Mouse (Mus musculus) heart, embryonic 14.5 days (tissue): ENCODE data around the gene Irf1. TPM values are rescaled to one million over a fixed set of nuclear protein-coding genes. Genes with fewer than 3 reads are reported as not detected.

ENCODE experiments used
- ATAC-seq: fragments of 200-750 bp; cut with Nextera tagmentation; 2 replicates; pipeline ENCODE4 v1.8.0; 2017; ENCODE audit warnings: low read depth, moderate TSS enrichment; ENCODE audit not compliant: insufficient number of reproducible peaks, insufficient read depth, low FRiP score
- H3K27ac ChIP-seq, 2 experiments: fragments of 200-500 bp in 1 of 2; fragments of 300-500 bp in 1 of 2; sonication (generic) in 1 of 2; replicated peaks in 1 of 2; 2 replicates each; pipeline ENCODE4 v1.5.1; 2012 to 2014; ENCODE audit warnings: low read depth in 2 of 2, low read length in 2 of 2, control low read depth in 1 of 2, mild to moderate bottlenecking in 1 of 2, mixed read lengths in 1 of 2; ENCODE audit not compliant: control insufficient read depth in 1 of 2, insufficient read depth in 1 of 2
- H3K27me3 ChIP-seq: fragments of 300-500 bp; sonication (generic); 2 replicates; pipeline ENCODE4 v1.6.1; 2014; ENCODE audit warnings: mild to moderate bottlenecking, low read length, control low read depth; ENCODE audit not compliant: control insufficient read depth, insufficient read depth
- H3K36me3 ChIP-seq: fragments of 300-500 bp; sonication (generic); 2 replicates; pipeline ENCODE4 v1.6.1; 2014; ENCODE audit warnings: mild to moderate bottlenecking, control low read depth, low read length, mixed read lengths; ENCODE audit not compliant: control insufficient read depth, insufficient read depth
- H3K4me1 ChIP-seq, 2 experiments: fragments of 200-500 bp in 1 of 2; fragments of 300-500 bp in 1 of 2; sonication (generic) in 1 of 2; 2 replicates each; pipeline ENCODE4 v1.6.1; 2012 to 2014; ENCODE audit warnings: low read length in 2 of 2, control low read depth in 1 of 2, mixed read lengths in 1 of 2; ENCODE audit not compliant: control insufficient read depth in 2 of 2, insufficient read depth in 2 of 2
- H3K4me2 ChIP-seq: fragments of 300-500 bp; sonication (generic); 2 replicates; pipeline ENCODE4 v1.6.1; 2014; ENCODE audit warnings: mild to moderate bottlenecking, low read length
- H3K4me3 ChIP-seq, 2 experiments: fragments of 200-500 bp in 1 of 2; fragments of 300-500 bp in 1 of 2; sonication (generic) in 1 of 2; 2 replicates each; pipeline ENCODE4 v1.5.1; 2012 to 2014; ENCODE audit warnings: low read length in 2 of 2, mild to moderate bottlenecking in 2 of 2, control low read depth in 1 of 2, low read depth in 1 of 2, moderate library complexity in 1 of 2; ENCODE audit not compliant: control insufficient read depth in 1 of 2, insufficient read depth in 1 of 2
- H3K9ac ChIP-seq: fragments of 300-500 bp; sonication (generic); 2 replicates; pipeline ENCODE4 v1.6.1; 2014; ENCODE audit warnings: mild to moderate bottlenecking, low read length
- H3K9me3 ChIP-seq: fragments of 300-500 bp; sonication (generic); 2 replicates; pipeline ENCODE4 v1.6.1; 2016; ENCODE audit warnings: low read length, control low read depth; ENCODE audit not compliant: control insufficient read depth
- WGBS: fragments of 180-500 bp; shearing (Covaris S2); extraction: QIAGEN DNeasy Blood & Tissue Kit; methylation state at CpG from one replicate; pipeline ENCODE4 v1.1.7; 2014; 5-methylcytosine and 5-hydroxymethylcytosine counted together
- polyA plus RNA-seq: library from polyadenylated mRNA; unstranded; fragments of >200 nt; fragmentation: Nextera tagmentation; extraction: Ambion mirVana; gene quantifications from 2 replicates; pipeline ENCODE4 v1.2.1, GENCODE M21; 2014

Gene Irf1
- polyA plus RNA-seq, 1 experiment from 2014 or later = 9.3 TPM

GRCm38 (mm10) chr11:53813001-53813868 is 43.4 kb downstream of the Irf1 start:
- no peaks in the 10 kb centered on the region for H3K27me3 ChIP-seq
- ATAC-seq = no peak
- no peaks in the 10 kb centered on the region for H3K9me3 ChIP-seq
- H3K4me3 ChIP-seq = no peak overlapping the region
- H3K36me3 ChIP-seq = no peaks in the 10 kb centered on the region
- H3K9ac ChIP-seq = no peak overlapping the region
- no peak overlapping the region for H3K4me2 ChIP-seq
- no peak overlapping the region for H3K27ac ChIP-seq
- 76% methylated on average over 16 of the region's 16 CpGs for WGBS
- no peaks in the 10 kb centered on the region; a peak in 1 of 4 replicates for H3K4me1 ChIP-seq

- H3K4me2 ChIP-seq = no peak overlapping the region
- no peak overlapping the region for H3K27ac ChIP-seq
- no peaks in the 10 kb centered on the region for H3K9me3 ChIP-seq
- 43% methylated on average over 3 of the region's 3 CpGs for WGBS
- no peaks in the 10 kb centered on the region for H3K27me3 ChIP-seq
- H3K9ac ChIP-seq = no peak overlapping the region
- no peak for ATAC-seq
- no peak overlapping the region for H3K4me3 ChIP-seq
- H3K4me1 ChIP-seq = no peaks in the 10 kb centered on the region; a peak in 1 of 4 replicates
- no peaks in the 10 kb centered on the region for H3K36me3 ChIP-seq
Observed at GRCm38 (mm10) chr11:53814810-53815209, 45.0 kb downstream of the Irf1 start.

- Histone ChIP-seq H3K4me2 (no peak overlapping the region), H3K4me3 (no peak overlapping the region), H3K9ac (no peak overlapping the region), H3K27me3 (no peaks in the 10 kb centered on the region), H3K4me1 (no peaks in the 10 kb centered on the region), H3K27ac (no peak overlapping the region), H3K36me3 (no peaks in the 10 kb centered on the region), H3K9me3 (no peaks in the 10 kb centered on the region)
- ATAC-seq = no peak
- 82% methylated on average over 5 of the region's 5 CpGs for WGBS
Observed at GRCm38 (mm10) chr11:53816841-53817375, 47.1 kb downstream of the Irf1 start.

- 53% methylated on average over 6 of the region's 6 CpGs for WGBS
- H3K9ac ChIP-seq = no peak overlapping the region
- ATAC-seq = no peak
- no peak overlapping the region for H3K4me2 ChIP-seq
- H3K36me3 ChIP-seq = no peaks in the 10 kb centered on the region
- no peaks in the 10 kb centered on the region for H3K4me1 ChIP-seq
- no peak overlapping the region for H3K27ac ChIP-seq
- no peak overlapping the region for H3K4me3 ChIP-seq
- H3K9me3 ChIP-seq = no peaks in the 10 kb centered on the region
- H3K27me3 ChIP-seq = no peaks in the 10 kb centered on the region
Observed at GRCm38 (mm10) chr11:53818794-53819193, 49.0 kb downstream of the Irf1 start.

- no peak for ATAC-seq
- H3K4me2 ChIP-seq = no peak overlapping the region
- H3K9ac ChIP-seq = no peak overlapping the region
- H3K27ac ChIP-seq = no peak overlapping the region
- H3K4me3 ChIP-seq = no peak overlapping the region
- 86% methylated on average over 6 of the region's 6 CpGs for WGBS
- no peaks in the 10 kb centered on the region for H3K4me1 ChIP-seq
- H3K9me3 ChIP-seq = no peaks in the 10 kb centered on the region
- H3K36me3 ChIP-seq = no peaks in the 10 kb centered on the region
- H3K27me3 ChIP-seq = no peaks in the 10 kb centered on the region
Observed at GRCm38 (mm10) chr11:53819511-53819910, 49.7 kb downstream of the Irf1 start.

GRCm38 (mm10) chr11:53820516-53821170 is 50.8 kb downstream of the Irf1 start:
- H3K4me2 ChIP-seq = no peak overlapping the region
- no peaks in the 10 kb centered on the region for H3K9me3 ChIP-seq
- H3K4me3 ChIP-seq = no peak overlapping the region
- no peaks in the 10 kb centered on the region for H3K27me3 ChIP-seq
- WGBS = 82% methylated on average over 13 of the region's 13 CpGs
- no peaks in the 10 kb centered on the region for H3K4me1 ChIP-seq
- no peaks in the 10 kb centered on the region for H3K36me3 ChIP-seq
- no peak for ATAC-seq
- no peak overlapping the region for H3K9ac ChIP-seq
- H3K27ac ChIP-seq = no peak overlapping the region

GRCm38 (mm10) chr11:53821230-53821944 is 51.6 kb downstream of the Irf1 start:
- no peak overlapping the region for H3K27ac ChIP-seq
- no peaks in the 10 kb centered on the region for H3K27me3 ChIP-seq
- no peak overlapping the region for H3K4me3 ChIP-seq
- H3K9ac ChIP-seq = no peak overlapping the region
- no peak overlapping the region for H3K4me2 ChIP-seq
- ATAC-seq = no peak
- no peaks in the 10 kb centered on the region for H3K9me3 ChIP-seq
- 83% methylated on average over 11 of the region's 11 CpGs for WGBS
- H3K36me3 ChIP-seq = no peaks in the 10 kb centered on the region
- peaks cover 0 to 4% of the 10 kb centered on the region in 2 experiments; a peak in 1 of 4 replicates for H3K4me1 ChIP-seq
